Mouse (Mus musculus) embryo, embryonic 9.5 days (tissue): Measurements from ENCODE around the gene Vmn2r77.
"Not testable (repeated sequence)": the region's sequence is repeated elsewhere in the genome, so short reads cannot be mapped to it uniquely, and the experiment has no call there.

Experiments
- DNase-seq: peaks from one replicate; pipeline ENCODE4 v3.0.0-alpha.2; 2017; ENCODE audit errors: extremely low spot score

Gene Vmn2r77

GRCm38 (mm10) chr7:86794727-86795126 is at the start of gene Vmn2r77:
TSS of gene Vmn2r77 (plus strand) at chr7:86795027.
- DNase-seq, result no peak

- DNase-seq, result no peak
Measured at GRCm38 (mm10) chr7:86760751-86761150, 34.1 kb upstream of the Vmn2r77 start.

- DNase-seq, result no peak
Measured at GRCm38 (mm10) chr7:86764628-86765027, 30.2 kb upstream of the Vmn2r77 start.

GRCm38 (mm10) chr7:86771621-86772020 is 23.2 kb upstream of the Vmn2r77 start:
- DNase-seq, result no peak

- DNase-seq, result peak; percentile 28
Measured at GRCm38 (mm10) chr7:86775617-86776325, 19.1 kb upstream of the Vmn2r77 start, which contains the start of gene Folh1. TSS of gene Folh1 (minus strand) at chr7:86775943.

- DNase-seq, result not testable (repeated sequence)
Measured at GRCm38 (mm10) chr7:86815241-86815640, 20.4 kb downstream of the Vmn2r77 start.

- DNase-seq, result not testable (repeated sequence)
Measured at GRCm38 (mm10) chr7:86815716-86816115, 20.9 kb downstream of the Vmn2r77 start.

GRCm38 (mm10) chr7:86816466-86816865 is 21.6 kb downstream of the Vmn2r77 start:
- no peak for DNase-seq
